Comparison of ENCODE assay signal across 17 mouse cellular contexts in the genomic region with DNA sequence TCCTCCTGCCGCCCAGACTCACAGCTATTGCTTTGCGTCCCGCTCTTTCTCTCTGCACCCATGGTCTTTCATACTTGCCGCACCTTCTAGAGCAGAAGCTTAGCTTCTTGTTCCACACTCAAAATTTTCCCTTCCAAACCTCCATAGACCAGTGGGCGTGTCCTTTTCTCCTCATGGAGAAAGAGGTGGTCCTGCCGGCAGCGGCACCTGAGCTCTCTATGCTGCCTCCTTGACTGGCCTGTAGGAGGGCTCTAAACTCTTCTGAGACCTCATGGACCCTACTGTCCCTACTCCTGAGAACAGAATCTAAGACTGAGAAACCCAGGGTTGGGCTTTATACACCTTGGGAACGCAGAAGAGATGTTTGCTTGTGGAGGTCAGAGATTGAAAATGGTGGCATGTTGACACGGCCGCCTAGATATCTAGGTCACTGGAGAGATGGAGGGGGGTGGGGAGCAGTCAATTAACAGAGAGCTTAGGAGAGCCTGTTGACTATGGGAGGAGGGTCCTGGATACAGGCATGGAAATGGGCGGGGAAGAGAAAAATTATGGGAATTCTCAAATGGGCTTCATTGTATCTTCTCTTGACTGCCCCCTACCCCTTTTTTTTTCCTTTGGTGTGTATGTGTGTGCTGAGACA. TPM values are rescaled to one million over a fixed set of nuclear protein-coding genes. Genes with fewer than 3 reads are reported as not detected.
DNase-seq lines count a peak whose midpoint lies in the region; ATAC-seq and TF ChIP-seq lines count a peak whose summit lies in the region.
"Had no signal": no experiment of that assay in that cellular context is flagged by ENCODE, and none has a peak within 500 bp of the region (broad histone marks: within the 10 kb centered on the region; RNA-seq: fewer than 3 reads in every experiment).

No protein-coding gene starts in this region.

- H3K36me3 ChIP-seq in heart, adult 2 months (ENCODE audit: control insufficient read depth, insufficient read depth, low read length), result no peaks in the 10 kb centered on the region; the same call in 1 of the 2 replicates
- no peaks in the 10 kb centered on the region for H3K36me3 ChIP-seq in lung, postnatal 0 days (ENCODE audit: insufficient read depth, low read length)
- no peaks in the 10 kb centered on the region for H3K36me3 ChIP-seq in stomach, postnatal 0 days (ENCODE audit: control insufficient read depth, insufficient read depth, low read length)
- no peaks in the 10 kb centered on the region for H3K36me3 ChIP-seq in hindbrain, embryonic 13.5 days
- H3K36me3 ChIP-seq: embryonic facial prominence, embryonic 13.5 days; forebrain, embryonic 15.5 days; neural tube, embryonic 12.5 days had no signal

- no peak for ATAC-seq in lung, postnatal 0 days
- ATAC-seq in stomach, postnatal 0 days (ENCODE audit: low FRiP score, low TSS enrichment), result no peak
- ATAC-seq in hindbrain, embryonic 13.5 days (ENCODE audit: low FRiP score), result no peak
- ATAC-seq: forebrain, embryonic 15.5 days had no signal

- intact Hi-C loops in heart, adult 2 months (cut with DNase I), result no loop called here

- no peaks in the 10 kb centered on the region for H3K27me3 ChIP-seq in heart, adult 2 months (ENCODE audit: control insufficient read depth, insufficient read depth, low read length)
- H3K27me3 ChIP-seq in lung, postnatal 0 days (replicated peaks; ENCODE audit: insufficient read depth, low read length), result no peaks in the 10 kb centered on the region
- no peaks in the 10 kb centered on the region for H3K27me3 ChIP-seq in stomach, postnatal 0 days (ENCODE audit: control insufficient read depth, insufficient read depth, low read length)
- H3K27me3 ChIP-seq in hindbrain, embryonic 13.5 days, result no peaks in the 10 kb centered on the region
- H3K27me3 ChIP-seq: embryonic facial prominence, embryonic 13.5 days; forebrain, embryonic 15.5 days; neural tube, embryonic 12.5 days had no signal

- TF ChIP-seq CTCF in heart, adult 2 months (IDR thresholded peaks at IDR 0.05), result no peak
- no peak for TF ChIP-seq CTCF in lung, postnatal 0 days (IDR thresholded peaks at IDR 0.05)
- TF ChIP-seq CTCF in stomach, postnatal 0 days (IDR thresholded peaks at IDR 0.05; ENCODE audit: low read depth), result no peak

- no peak for TF ChIP-seq POLR2A in heart, adult 2 months (IDR thresholded peaks at IDR 0.05; ENCODE audit: insufficient read depth, low read depth, low read length)

- H3K9me3 ChIP-seq in lung, postnatal 0 days (ENCODE audit: low read length), result no peaks in the 10 kb centered on the region
- no peaks in the 10 kb centered on the region for H3K9me3 ChIP-seq in stomach, postnatal 0 days (ENCODE audit: control insufficient read depth, low read length)
- no peaks in the 10 kb centered on the region for H3K9me3 ChIP-seq in hindbrain, embryonic 13.5 days
- H3K9me3 ChIP-seq: embryonic facial prominence, embryonic 13.5 days; forebrain, embryonic 15.5 days; neural tube, embryonic 12.5 days had no signal

- WGBS in heart, adult 2 months, result 71% methylated on average over 11 of the region's 11 CpGs
- 82% methylated on average over 11 of the region's 11 CpGs for WGBS in lung, postnatal 0 days
- WGBS in stomach, postnatal 0 days, result 73% methylated on average over 11 of the region's 11 CpGs
- 87% methylated on average over 11 of the region's 11 CpGs for WGBS in hindbrain, embryonic 13.5 days

- H3K27ac ChIP-seq in heart, adult 2 months, result peak overlapping the region; percentile 100
- 0 out of 2 replicates have a peak overlapping the region, but pooled peaks have one; percentile 39 for H3K27ac ChIP-seq in lung, postnatal 0 days (ENCODE audit: low read length)
- H3K27ac ChIP-seq in stomach, postnatal 0 days (replicated peaks), result no peak overlapping the region
- H3K27ac ChIP-seq in hindbrain, embryonic 13.5 days, result no peak overlapping the region
- H3K27ac ChIP-seq: embryonic facial prominence, embryonic 13.5 days; forebrain, embryonic 15.5 days; neural tube, embryonic 12.5 days had no signal

- no peak for DNase-seq in heart, adult 2 months
- no peak for DNase-seq in heart, adult 8-10 months (ENCODE audit: low spot score)
- DNase-seq in lung, postnatal 0 days (ENCODE audit: low spot score), result no peak
- no peak for DNase-seq in lung, postnatal 14 days
- DNase-seq in heart, postnatal 4 days, result peak; percentile 25
- DNase-seq in stomach, postnatal 0 days (ENCODE audit: low spot score), result peak; percentile 27
- DNase-seq in thymus, adult 18-20 months, result no peak
- DNase-seq: cerebellum, postnatal 10 days; lung, adult 2 months; midbrain, embryonic 14.5 days had no signal

- no peaks in the 10 kb centered on the region for H3K79me2 ChIP-seq in heart, adult 2 months (replicated peaks; ENCODE audit: control insufficient read depth, insufficient read depth, low read length)

- H3K9ac ChIP-seq in heart, adult 2 months (ENCODE audit: low read depth, low read length), result peak overlapping the region; percentile 21
- H3K9ac ChIP-seq in lung, postnatal 0 days (replicated peaks; ENCODE audit: low read depth), result no peak overlapping the region
- H3K9ac ChIP-seq in stomach, postnatal 0 days (ENCODE audit: low read length), result no peak overlapping the region
- no peak overlapping the region for H3K9ac ChIP-seq in hindbrain, embryonic 13.5 days
- H3K9ac ChIP-seq: embryonic facial prominence, embryonic 13.5 days; forebrain, embryonic 15.5 days; neural tube, embryonic 12.5 days had no signal

- H3K4me1 ChIP-seq in heart, adult 2 months (ENCODE audit: control insufficient read depth, insufficient read depth, low read length), result peaks cover 42% of the 10 kb centered on the region
- H3K4me1 ChIP-seq in lung, postnatal 0 days (ENCODE audit: insufficient read depth, low read depth, low read length), result peaks cover 8% of the 10 kb centered on the region
- H3K4me1 ChIP-seq in stomach, postnatal 0 days (replicated peaks; ENCODE audit: control insufficient read depth, insufficient read depth), result peaks cover 4% of the 10 kb centered on the region
- no peaks in the 10 kb centered on the region for H3K4me1 ChIP-seq in hindbrain, embryonic 13.5 days (replicated peaks)
- H3K4me1 ChIP-seq: embryonic facial prominence, embryonic 13.5 days; forebrain, embryonic 15.5 days; neural tube, embryonic 12.5 days had no signal

- H3K4me2 ChIP-seq in lung, postnatal 0 days (replicated peaks; ENCODE audit: low read depth, low read length), result no peak overlapping the region
- H3K4me2 ChIP-seq in stomach, postnatal 0 days (replicated peaks; ENCODE audit: low read depth), result no peak overlapping the region
- H3K4me2 ChIP-seq in hindbrain, embryonic 13.5 days, result no peak overlapping the region
- H3K4me2 ChIP-seq: embryonic facial prominence, embryonic 13.5 days; forebrain, embryonic 15.5 days; neural tube, embryonic 12.5 days had no signal

- no peak for TF ChIP-seq EP300 in heart, adult 2 months (IDR thresholded peaks at IDR 0.05; ENCODE audit: insufficient read depth, low read depth, low read length)
- no peak for TF ChIP-seq EP300 in lung, postnatal 0 days (IDR thresholded peaks at IDR 0.05)
- no peak for TF ChIP-seq EP300 in stomach, postnatal 0 days (optimal IDR thresholded peaks at IDR 0.05)

- peak overlapping the region; percentile 39 for H3K4me3 ChIP-seq in heart, adult 2 months
- no peak overlapping the region for H3K4me3 ChIP-seq in lung, postnatal 0 days (ENCODE audit: low read depth, low read length)
- H3K4me3 ChIP-seq in stomach, postnatal 0 days (ENCODE audit: low read depth, low read length), result no peak overlapping the region
- no peak overlapping the region for H3K4me3 ChIP-seq in hindbrain, embryonic 13.5 days
- H3K4me3 ChIP-seq: embryonic facial prominence, embryonic 13.5 days; forebrain, embryonic 15.5 days; neural tube, embryonic 12.5 days had no signal

RNA-seq across cellular contexts. Expression of a gene that starts 6.7 kb away (rescaled TPM):
- 1 to 10 TPM; 1.8 to 2.8 TPM for total RNA-seq in heart, adult 2 months (2021)
- polyA plus RNA-seq in heart, adult 2 months (2012; rRNA removed), result not detected in 2 replicates
- 1 to 10 TPM in 3 of 4 experiments, not detected in 1; 2.5 to 3.3 (median 3.2) TPM for total RNA-seq in heart, adult 8-10 months (2022)
- 0.73 and 0.78 TPM in 2 replicates for polyA plus RNA-seq in lung, postnatal 0 days (2015; fragmentation: Nextera tagmentation; extraction: Ambion mirVana)
- 1 to 10 TPM; 2.5 to 2.9 TPM for total RNA-seq in heart, postnatal 4 days (2021)
- 0.18 and 0.46 TPM in 2 replicates for polyA plus RNA-seq in stomach, postnatal 0 days (2015; fragmentation: Nextera tagmentation; extraction: Ambion mirVana)
- 1.2 and 1.6 TPM in 2 replicates for polyA plus RNA-seq in hindbrain, embryonic 13.5 days (2015; fragmentation: Nextera tagmentation; extraction: Ambion mirVana)
- total RNA-seq: hematopoietic stem cell, adult 5-6 weeks; layer of hippocampus, adult 8-10 months; left cerebral cortex, postnatal 25 days had no signal
- polyA plus RNA-seq: lung, adult 2 months had no signal

RNA-seq across cellular contexts. Expression of a gene that starts 12.3 kb away (rescaled TPM):
- 100 to 1,000 TPM; 276 to 338 TPM for total RNA-seq in heart, adult 2 months (2021)
- 515 and 744 TPM in 2 replicates for polyA plus RNA-seq in heart, adult 2 months (2012; rRNA removed)
- 100 to 1,000 TPM; 346 to 908 (median 654) TPM for total RNA-seq in heart, adult 8-10 months (2022)
- polyA plus RNA-seq in lung, postnatal 0 days (2015; fragmentation: Nextera tagmentation; extraction: Ambion mirVana), result 468 and 502 TPM in 2 replicates
- total RNA-seq in heart, postnatal 4 days (2021), result 100 to 1,000 TPM; 286 to 331 TPM
- polyA plus RNA-seq in stomach, postnatal 0 days (2015; fragmentation: Nextera tagmentation; extraction: Ambion mirVana), result 273 and 276 TPM in 2 replicates
- 60.5 and 67.6 TPM in 2 replicates for polyA plus RNA-seq in hindbrain, embryonic 13.5 days (2015; fragmentation: Nextera tagmentation; extraction: Ambion mirVana)

RNA-seq across cellular contexts. Expression of a gene that starts 23.9 kb away (rescaled TPM):
- 10 to 100 TPM; 24.3 to 35.0 TPM for total RNA-seq in heart, adult 2 months (2021)
- 20.1 and 21.9 TPM in 2 replicates for polyA plus RNA-seq in heart, adult 2 months (2012; rRNA removed)
- 10 to 100 TPM; 31.7 to 35.2 (median 34.7) TPM for total RNA-seq in heart, adult 8-10 months (2022)
- polyA plus RNA-seq in lung, postnatal 0 days (2015; fragmentation: Nextera tagmentation; extraction: Ambion mirVana), result 36.7 and 43.2 TPM in 2 replicates
- total RNA-seq in heart, postnatal 4 days (2021), result 10 to 100 TPM; 20.4 to 24.0 TPM
- 16.1 and 20.1 TPM in 2 replicates for polyA plus RNA-seq in stomach, postnatal 0 days (2015; fragmentation: Nextera tagmentation; extraction: Ambion mirVana)
- 38.3 and 39.3 TPM in 2 replicates for polyA plus RNA-seq in hindbrain, embryonic 13.5 days (2015; fragmentation: Nextera tagmentation; extraction: Ambion mirVana)

RNA-seq across cellular contexts. Expression of a gene that starts 26.4 kb away (rescaled TPM):
- total RNA-seq in heart, adult 2 months (2021), result 1 to 10 TPM; 1.3 to 2.4 TPM
- polyA plus RNA-seq in heart, adult 2 months (2012; rRNA removed), result 2.1 and 3.1 TPM in 2 replicates
- total RNA-seq in heart, adult 8-10 months (2022), result 1 to 10 TPM; 1.1 to 2.5 (median 2.0) TPM
- polyA plus RNA-seq in lung, postnatal 0 days (2015; fragmentation: Nextera tagmentation; extraction: Ambion mirVana), result 0.18 and 0.37 TPM in 2 replicates
- 1 to 10 TPM; 1.8 to 3.1 TPM for total RNA-seq in heart, postnatal 4 days (2021)
- 1.3 TPM in 2 replicates for polyA plus RNA-seq in stomach, postnatal 0 days (2015; fragmentation: Nextera tagmentation; extraction: Ambion mirVana)
- polyA plus RNA-seq in hindbrain, embryonic 13.5 days (2015; fragmentation: Nextera tagmentation; extraction: Ambion mirVana), result 9.7 and 10.5 TPM in 2 replicates
- total RNA-seq: hematopoietic stem cell, adult 5-6 weeks had no signal

RNA-seq across cellular contexts. Expression of a gene that starts 30.9 kb away (rescaled TPM):
- 10 to 100 TPM; 24.7 to 25.3 TPM for total RNA-seq in heart, adult 2 months (2021)
- polyA plus RNA-seq in heart, adult 2 months (2012; rRNA removed), result 25.2 and 39.9 TPM in 2 replicates
- total RNA-seq in heart, adult 8-10 months (2022), result 10 to 100 TPM; 20.9 to 31.1 (median 25.8) TPM
- 5.4 TPM in 2 replicates for polyA plus RNA-seq in lung, postnatal 0 days (2015; fragmentation: Nextera tagmentation; extraction: Ambion mirVana)
- total RNA-seq in heart, postnatal 4 days (2021), result 10 to 100 TPM; 53.1 to 56.6 TPM
- 3.7 and 3.8 TPM in 2 replicates for polyA plus RNA-seq in stomach, postnatal 0 days (2015; fragmentation: Nextera tagmentation; extraction: Ambion mirVana)
- 6.8 and 7.3 TPM in 2 replicates for polyA plus RNA-seq in hindbrain, embryonic 13.5 days (2015; fragmentation: Nextera tagmentation; extraction: Ambion mirVana)

Comparison
In these comparisons a context has a peak if more than half of its experiments do, and no peak if none do; other contexts are left out.
1. DNase-seq: peak in heart, postnatal 4 days (single experiment) and stomach, postnatal 0 days (single experiment); none in heart, adult 2 months (0 of 2), heart, adult 8-10 months (single experiment), lung, postnatal 0 days (single experiment), lung, postnatal 14 days (single experiment) and thymus, adult 18-20 months (0 of 2).
2. H3K27ac ChIP-seq: peak in heart, adult 2 months (single experiment) and lung, postnatal 0 days (single experiment); none in stomach, postnatal 0 days (single experiment) and hindbrain, embryonic 13.5 days (single experiment).